Mouse (Mus musculus) C2C12 (cell line): ENCODE results near the gene 9130213A22Rik. TPM values are rescaled to one million over a fixed set of nuclear protein-coding genes. Genes with fewer than 3 reads are reported as not detected.

ENCODE experiments used
- H3K27me3 ChIP-seq: one replicate; pipeline ENCODE4 v1.6.1; 2011; ENCODE audit not compliant: control insufficient read depth, insufficient read depth, insufficient read length
- H3K36me3 ChIP-seq: one replicate; pipeline ENCODE4 v1.6.1; 2011; ENCODE audit not compliant: control insufficient read depth, insufficient read depth
- H3K4me3 ChIP-seq: one replicate; pipeline ENCODE4 v1.5.1; 2011; ENCODE audit warnings: mild to moderate bottlenecking, control low read depth; ENCODE audit not compliant: poor library complexity, insufficient read depth, severe bottlenecking
- H3K79me2 ChIP-seq: one replicate; pipeline ENCODE4 v1.6.1; 2011; ENCODE audit not compliant: control insufficient read depth, insufficient read depth
- H3K79me3 ChIP-seq: one replicate; pipeline ENCODE4 v1.6.1; 2011; ENCODE audit warnings: low read depth, control low read depth
- H3ac ChIP-seq: one replicate; pipeline ENCODE3; 2011; ENCODE audit warnings: low read depth; ENCODE audit not compliant: control insufficient read depth, insufficient read length
- CEBPB ChIP-seq: IDR thresholded peaks from one replicate; pipeline ENCODE4 v1.6.1; 2011; ENCODE audit warnings: low read depth, mild to moderate bottlenecking, control low read depth, moderate library complexity
- CTCF ChIP-seq: IDR thresholded peaks from one replicate; pipeline ENCODE4 v1.5.1; 2011; ENCODE audit not compliant: control insufficient read depth, insufficient read depth, insufficient read length
- FOSL1 ChIP-seq: IDR thresholded peaks from one replicate; pipeline ENCODE4 v1.8.0; 2011; ENCODE audit warnings: mild to moderate bottlenecking, low read length; ENCODE audit not compliant: poor library complexity, insufficient read depth, severe bottlenecking
- MAX ChIP-seq: IDR thresholded peaks from one replicate; pipeline ENCODE4 v1.6.1; 2011; ENCODE audit warnings: mild to moderate bottlenecking, control low read depth
- MYOD1 ChIP-seq: IDR thresholded peaks from one replicate; pipeline ENCODE4 v1.6.1; 2011; ENCODE audit warnings: low read depth; ENCODE audit not compliant: control insufficient read depth, insufficient read length
- MYOG ChIP-seq: IDR thresholded peaks from one replicate; pipeline ENCODE4 v1.6.1; 2011; ENCODE audit not compliant: control insufficient read depth, insufficient read length; ENCODE audit errors: extremely low read depth
- USF1 ChIP-seq: IDR thresholded peaks from one replicate; pipeline ENCODE4 v1.6.1; 2011; ENCODE audit warnings: low read depth, mild to moderate bottlenecking, control low read depth, moderate library complexity
- polyA plus RNA-seq: library from polyadenylated mRNA; unstranded; fragments of >200 nt; fragmentation: generic; extraction: Trizol; gene quantifications from one replicate; pipeline ENCODE4 v1.2.1, GENCODE M21; 2012; ENCODE audit warnings: missing spikeins

9130213A22Rik gene
- polyA plus RNA-seq, 1 experiment, result 0.21 TPM

GRCm38 (mm10) chr11:69125919-69126705 lies 3.7 kb upstream of the 9130213A22Rik start:
- H3K79me3 ChIP-seq, result no peaks in the 10 kb centered on the region
- no peaks in the 10 kb centered on the region for H3K27me3 ChIP-seq
- no peaks in the 10 kb centered on the region for H3K36me3 ChIP-seq
- H3K4me3 ChIP-seq, result peak overlapping the region; percentile 35
- H3ac ChIP-seq, result peak overlapping the region; percentile 37
- H3K79me2 ChIP-seq, result no peaks in the 10 kb centered on the region
- TF ChIP-seq MYOD1 (no peak), MAX (no peak), CTCF (no peak), CEBPB (no peak), USF1 (no peak), FOSL1 (no peak)

GRCm38 (mm10) chr11:69125852-69125918 lies 3.3 kb upstream of the 9130213A22Rik start, which contains the start of gene Aloxe3:
Gene Aloxe3, plus strand, starts transcription at chr11:69125896.
- Histone ChIP-seq H3K27me3 (no peaks in the 10 kb centered on the region), H3K79me3 (no peaks in the 10 kb centered on the region), H3ac (peak within 1 kb of the TSS; percentile 52), H3K4me3 (peak within 1 kb of the TSS; percentile 35), H3K79me2 (no peaks in the 10 kb centered on the region), H3K36me3 (no peaks in the 10 kb centered on the region)
- no peak for TF ChIP-seq MYOG
- TF ChIP-seq MAX, result no peak
- TF ChIP-seq CTCF, result no peak
- no peak for TF ChIP-seq FOSL1
- TF ChIP-seq MYOD1, result no peak
- no peak for TF ChIP-seq USF1
- no peak for TF ChIP-seq CEBPB

GRCm38 (mm10) chr11:69125041-69125851 lies 2.9 kb upstream of the 9130213A22Rik start:
- TF ChIP-seq USF1, result peak; percentile 57
- TF ChIP-seq MAX, result no peak
- no peak for TF ChIP-seq MYOD1
- no peak for TF ChIP-seq MYOG
- peak; percentile 32 for TF ChIP-seq CTCF
- no peak for TF ChIP-seq FOSL1
- TF ChIP-seq CEBPB, result peak; percentile 13
- Histone ChIP-seq H3ac (peak overlapping the region; percentile 52), H3K27me3 (no peaks in the 10 kb centered on the region), H3K36me3 (no peaks in the 10 kb centered on the region), H3K4me3 (peak overlapping the region; percentile 35), H3K79me2 (no peaks in the 10 kb centered on the region), H3K79me3 (no peaks in the 10 kb centered on the region)

GRCm38 (mm10) chr11:69124498-69124847 lies 2.1 kb upstream of the 9130213A22Rik start:
- H3K36me3 ChIP-seq, result no peaks in the 10 kb centered on the region
- no peaks in the 10 kb centered on the region for H3K79me3 ChIP-seq
- TF ChIP-seq FOSL1 (no peak), CEBPB (no peak), USF1 (no peak), MYOD1 (no peak), CTCF (no peak), MAX (no peak), MYOG (no peak)
- H3ac ChIP-seq, result no peak overlapping the region
- no peak overlapping the region for H3K4me3 ChIP-seq
- no peaks in the 10 kb centered on the region for H3K27me3 ChIP-seq
- H3K79me2 ChIP-seq, result no peaks in the 10 kb centered on the region

- Histone ChIP-seq H3K79me2 (no peaks in the 10 kb centered on the region), H3K79me3 (no peaks in the 10 kb centered on the region), H3K36me3 (no peaks in the 10 kb centered on the region), H3ac (peak overlapping the region; percentile 68), H3K27me3 (no peaks in the 10 kb centered on the region), H3K4me3 (peak overlapping the region; percentile 57)
- TF ChIP-seq FOSL1 (no peak), MYOD1 (no peak), MYOG (no peak), CEBPB (peak; percentile 70), MAX (peak; percentile 16)
These were observed 1.5 kb upstream of the 9130213A22Rik start for GRCm38 (mm10) chr11:69123693-69124497.

- Histone ChIP-seq H3K27me3 (no peaks in the 10 kb centered on the region), H3K79me3 (no peaks in the 10 kb centered on the region), H3K4me3 (peak overlapping the region; percentile 57), H3K79me2 (no peaks in the 10 kb centered on the region), H3K36me3 (no peaks in the 10 kb centered on the region), H3ac (peak overlapping the region; percentile 83)
- TF ChIP-seq USF1, result no peak
- no peak for TF ChIP-seq MYOG
- no peak for TF ChIP-seq FOSL1
- peak; percentile 40 for TF ChIP-seq CEBPB
- TF ChIP-seq MYOD1, result no peak
- TF ChIP-seq MAX, result no peak
- TF ChIP-seq CTCF, result no peak
These were observed 785 bp upstream of the 9130213A22Rik start for GRCm38 (mm10) chr11:69123056-69123692.
